Mouse (Mus musculus) ES-E14 (cell line): ENCODE results near the gene Mylk4.

Experiments used
- HCFC1 ChIP-seq: IDR thresholded peaks from 2 replicates; pipeline ENCODE4 v1.6.1; 2012; ENCODE audit warnings: low read length, inconsistent platforms, borderline replicate concordance; ENCODE audit not compliant: insufficient read depth
- ZNF384 ChIP-seq: IDR thresholded peaks from 2 replicates; pipeline ENCODE4 v1.6.1; 2012; ENCODE audit warnings: low read depth, low read length, inconsistent platforms

- no peak for TF ChIP-seq HCFC1
- TF ChIP-seq ZNF384, result no peak
Observed at GRCm38 (mm10) chr13:32807624-32808023, 23.9 kb upstream of the Mylk4 start.
